In genomic region chr16:29280691-29281090, GRCm38 (mm10) we compare ENCODE assay signal across 17 mouse cellular contexts.
"Had no signal": no experiment of that assay in that cellular context is flagged by ENCODE, and none has a peak within 500 bp of the region (broad histone marks: within the 10 kb centered on the region; RNA-seq: fewer than 3 reads in every experiment).

No protein-coding gene starts in this region.

- H3K4me2 ChIP-seq: liver, embryonic 12.5 days; lung, embryonic 14.5 days; neural tube, embryonic 13.5 days had no signal

- H3K4me3 ChIP-seq: layer of hippocampus, adult 2 months; limb, embryonic 10.5 days; liver, embryonic 12.5 days; midbrain, embryonic 10.5 days; neural tube, embryonic 13.5 days had no signal

- ATAC-seq: liver, embryonic 12.5 days had no signal

- H3K27ac ChIP-seq: kidney, postnatal 0 days; layer of hippocampus, adult 2 months; limb, embryonic 10.5 days; liver, embryonic 12.5 days; midbrain, embryonic 10.5 days; neural tube, embryonic 13.5 days had no signal

- H3K4me1 ChIP-seq: limb, embryonic 10.5 days; liver, embryonic 12.5 days; midbrain, embryonic 10.5 days; neural tube, embryonic 13.5 days had no signal

- H3K9ac ChIP-seq: liver, embryonic 12.5 days; lung, embryonic 14.5 days; neural tube, embryonic 13.5 days had no signal

- H3K9me3 ChIP-seq: limb, embryonic 10.5 days; liver, embryonic 12.5 days; midbrain, embryonic 10.5 days; neural tube, embryonic 13.5 days had no signal

- DNase-seq: kidney, adult 9 months; kidney, postnatal 4 days; lung, embryonic 14.5 days; lung, postnatal 10 days; lung, postnatal 4 days; midbrain, embryonic 14.5 days; retina, postnatal 1 day; right cerebral cortex, postnatal 4 days; spleen, adult 18-20 months; thymus, adult 2 months; thymus, postnatal 25 days had no signal

- H3K27me3 ChIP-seq: liver, embryonic 12.5 days; neural tube, embryonic 13.5 days had no signal

- H3K36me3 ChIP-seq: limb, embryonic 10.5 days; liver, embryonic 12.5 days; midbrain, embryonic 10.5 days; neural tube, embryonic 13.5 days had no signal
